Mouse (Mus musculus) cerebellum, adult 2 months (tissue): ENCODE data around the gene Ncoa1. TPM values are rescaled to one million over a fixed set of nuclear protein-coding genes. Genes with fewer than 3 reads are reported as not detected.

Experiments used
- DNase-seq, 2 experiments: peaks; one replicate each; pipeline ENCODE4 v3.0.0; 2021
- H3K27ac ChIP-seq: fragments of 200-500 bp; 2 replicates; pipeline ENCODE4 v1.5.1; 2012; ENCODE audit warnings: low read length, control low read depth, inconsistent platforms; ENCODE audit not compliant: insufficient read depth
- H3K27me3 ChIP-seq: fragments of 200-500 bp; 2 replicates; pipeline ENCODE4 v1.6.1; 2012; ENCODE audit warnings: inconsistent platforms, mild to moderate bottlenecking, low read length, moderate library complexity; ENCODE audit not compliant: control insufficient read depth, insufficient read depth
- H3K4me1 ChIP-seq: fragments of 200-500 bp; 2 replicates; pipeline ENCODE4 v1.6.1; 2011; ENCODE audit warnings: low read length; ENCODE audit not compliant: control insufficient read depth, insufficient read depth
- H3K4me3 ChIP-seq: fragments of 200-500 bp; replicated peaks from 2 replicates; pipeline ENCODE3; 2011; ENCODE audit warnings: mild to moderate bottlenecking, low read depth, low read length, control low read depth; ENCODE audit not compliant: insufficient read depth
- CTCF ChIP-seq: fragments of 200-500 bp; IDR thresholded peaks from 2 replicates; pipeline ENCODE4 v1.5.1; 2011; ENCODE audit warnings: low read depth, mild to moderate bottlenecking, control low read depth, low read length, moderate library complexity, borderline replicate concordance; ENCODE audit not compliant: insufficient read depth
- POLR2A ChIP-seq: fragments of 200-500 bp; IDR thresholded peaks from 2 replicates; pipeline ENCODE4 v1.6.1; 2011; ENCODE audit warnings: low read length, control low read depth, borderline replicate concordance; ENCODE audit not compliant: insufficient read depth
- WGBS: fragments of 180-500 bp; shearing (Covaris S2); methylation state at CpG from one replicate; pipeline ENCODE4 v1.1.7; 2018; 5-methylcytosine and 5-hydroxymethylcytosine counted together
- polyA plus RNA-seq: library from polyadenylated mRNA; depleted of rRNA; stranded (reverse); fragments of >200 nt; gene quantifications from 2 replicates; pipeline ENCODE4 v1.2.3, GENCODE M21; 2012

The Ncoa1 gene
- polyA plus RNA-seq, 1 experiment = 60.6 TPM

DNA sequence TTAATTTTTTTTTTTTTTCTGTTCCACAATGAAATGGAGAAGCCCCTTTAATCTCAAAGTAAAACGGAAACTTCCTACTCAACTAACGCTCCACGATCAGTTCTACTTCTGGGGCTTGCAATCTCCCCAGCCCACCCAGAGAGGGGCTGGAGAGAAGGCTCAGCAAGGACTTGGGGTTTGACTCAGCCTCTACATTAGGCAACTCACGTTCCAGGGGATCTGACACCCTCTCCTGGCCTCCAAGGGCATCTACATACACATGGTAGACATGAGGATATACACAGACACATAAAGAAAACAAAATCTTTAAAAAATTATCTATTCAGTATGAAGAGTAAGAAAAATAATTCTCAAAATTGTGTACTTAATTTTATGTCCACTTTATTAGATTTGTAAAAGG is 73.8 kb downstream of the Ncoa1 start:
- no peaks in the 10 kb centered on the region for H3K27me3 ChIP-seq
- DNase-seq = no peak
- no peak overlapping the region for H3K27ac ChIP-seq
- H3K4me1 ChIP-seq = no peaks in the 10 kb centered on the region
- TF ChIP-seq CTCF (no peak), POLR2A (no peak)
- 87% methylated on average over 4 of the region's 4 CpGs for WGBS
- H3K4me3 ChIP-seq = no peak overlapping the region

GRCm38 (mm10) chr12:4396221-4396620 is 80.8 kb downstream of the Ncoa1 start:
- no peaks in the 10 kb centered on the region for H3K4me1 ChIP-seq
- WGBS = 70% methylated on average over 7 of the region's 7 CpGs
- no peak overlapping the region for H3K27ac ChIP-seq
- TF ChIP-seq POLR2A (no peak), CTCF (no peak)
- H3K4me3 ChIP-seq = no peak overlapping the region
- no peaks in the 10 kb centered on the region for H3K27me3 ChIP-seq
- no peak for DNase-seq

DNA sequence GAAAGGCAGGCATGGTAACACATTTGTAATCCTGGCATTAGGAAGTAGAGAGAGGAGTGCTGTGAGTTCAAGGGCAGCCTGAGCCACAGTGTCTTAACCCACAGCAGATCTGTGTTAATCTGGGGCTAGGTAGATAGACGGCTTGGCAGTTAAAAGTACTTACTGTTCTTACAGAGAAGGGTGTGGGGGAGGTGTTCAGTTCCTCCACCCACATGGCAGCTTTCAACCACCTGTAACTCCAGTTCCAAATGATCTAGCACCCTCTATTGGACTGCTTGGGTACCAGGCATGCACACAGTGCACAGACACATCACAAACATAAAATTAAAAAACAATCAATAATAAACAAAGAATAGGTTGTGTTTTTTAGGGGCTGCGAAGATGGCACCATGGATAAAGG is 84.4 kb downstream of the Ncoa1 start:
- no peak overlapping the region for H3K4me3 ChIP-seq
- TF ChIP-seq CTCF (no peak), POLR2A (no peak)
- 86% methylated on average over 2 of the region's 2 CpGs for WGBS
- no peaks in the 10 kb centered on the region for H3K4me1 ChIP-seq
- DNase-seq = no peak
- H3K27ac ChIP-seq = no peak overlapping the region
- no peaks in the 10 kb centered on the region for H3K27me3 ChIP-seq

GRCm38 (mm10) chr12:4392074-4392473 is 84.9 kb downstream of the Ncoa1 start:
- Histone ChIP-seq H3K27ac (no peak overlapping the region), H3K4me1 (no peaks in the 10 kb centered on the region), H3K27me3 (no peaks in the 10 kb centered on the region), H3K4me3 (no peak overlapping the region)
- TF ChIP-seq POLR2A = no peak
- TF ChIP-seq CTCF = no peak
- WGBS = 66% methylated on average over 3 of the region's 3 CpGs
- DNase-seq = no peak

GRCm38 (mm10) chr12:4391256-4391655 is 85.7 kb downstream of the Ncoa1 start:
- Histone ChIP-seq H3K27me3 (no peaks in the 10 kb centered on the region), H3K4me1 (no peaks in the 10 kb centered on the region), H3K27ac (no peak overlapping the region), H3K4me3 (no peak overlapping the region)
- no peak for TF ChIP-seq CTCF
- DNase-seq = no peak
- WGBS = 81% methylated on average over 4 of the region's 4 CpGs

GRCm38 (mm10) chr12:4390721-4391120 is 86.3 kb downstream of the Ncoa1 start:
- no peaks in the 10 kb centered on the region for H3K4me1 ChIP-seq
- H3K27ac ChIP-seq = no peak overlapping the region
- no peak for DNase-seq
- WGBS = 75% methylated on average over 5 of the region's 5 CpGs
- H3K4me3 ChIP-seq = no peak overlapping the region
- H3K27me3 ChIP-seq = no peaks in the 10 kb centered on the region
- TF ChIP-seq CTCF (no peak), POLR2A (no peak)

DNA sequence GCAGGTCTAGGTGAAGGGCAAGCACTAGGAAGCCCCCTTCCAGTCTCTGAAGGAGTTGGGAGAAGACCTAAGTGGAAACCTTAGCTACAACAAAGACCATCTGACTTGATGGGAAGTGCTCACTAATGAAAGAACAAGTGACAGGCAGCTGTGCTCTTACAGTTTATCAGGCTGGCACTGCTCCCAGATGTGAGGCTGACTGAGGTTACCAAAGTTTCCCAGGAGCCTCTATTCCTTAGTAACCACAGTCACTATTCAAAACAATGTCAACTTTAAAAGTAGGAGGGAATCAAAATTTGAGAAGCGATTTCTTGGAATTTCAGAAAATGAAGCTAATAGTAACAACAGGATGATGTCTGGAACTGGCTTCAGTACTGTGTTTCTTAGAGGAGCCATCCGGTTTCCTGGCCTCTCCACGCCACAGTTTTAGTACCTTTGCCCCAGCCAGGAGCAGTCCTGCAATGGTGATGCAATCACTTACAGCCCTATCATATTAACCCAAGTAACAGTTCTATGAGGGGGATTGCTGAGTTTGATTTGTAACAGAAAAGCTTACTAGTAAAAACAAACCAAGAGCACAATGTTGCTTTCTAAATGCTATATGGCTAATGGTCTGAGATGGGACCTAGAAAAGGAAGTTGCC is 90.8 kb downstream of the Ncoa1 start:
- Histone ChIP-seq H3K4me3 (no peak overlapping the region), H3K27me3 (no peaks in the 10 kb centered on the region), H3K27ac (no peak overlapping the region), H3K4me1 (no peaks in the 10 kb centered on the region)
- 91% methylated on average over 3 of the region's 3 CpGs for WGBS
- DNase-seq = no peak
- TF ChIP-seq CTCF = no peak
- TF ChIP-seq POLR2A = no peak

- TF ChIP-seq CTCF = no peak
- no peak for DNase-seq
- no peak overlapping the region for H3K4me3 ChIP-seq
- H3K4me1 ChIP-seq = no peaks in the 10 kb centered on the region
- H3K27ac ChIP-seq = no peak overlapping the region
- 95% methylated on average over 3 of the region's 3 CpGs for WGBS
- no peaks in the 10 kb centered on the region for H3K27me3 ChIP-seq
Observed at GRCm38 (mm10) chr12:4383061-4383460, 93.9 kb downstream of the Ncoa1 start.
